Mouse (Mus musculus) B cell, adult 2 months (primary cell): ENCODE measurements around the gene Krt81.

Source experiments
- DNase-seq, 2 experiments: peaks; one replicate each; pipeline ENCODE4 v3.0.0; 2022

Krt81 gene

GRCm38 (mm10) chr15:101463651-101464050 lies at the start of gene Krt81:
TSS of gene Krt81 (minus strand) at chr15:101463751.
- DNase-seq: no peak

- no peak for DNase-seq
Measured at GRCm38 (mm10) chr15:101508247-101508646, 44.7 kb upstream of the Krt81 start.

- DNase-seq: no peak
Measured at GRCm38 (mm10) chr15:101506896-101507758, 43.6 kb upstream of the Krt81 start.

- no peak for DNase-seq
Measured at GRCm38 (mm10) chr15:101497181-101497580, 33.6 kb upstream of the Krt81 start.

- no peak for DNase-seq
Measured at GRCm38 (mm10) chr15:101495266-101495665, 31.7 kb upstream of the Krt81 start.

- no peak for DNase-seq
Measured at GRCm38 (mm10) chr15:101494203-101494602, 30.7 kb upstream of the Krt81 start.

- no peak for DNase-seq
Measured at GRCm38 (mm10) chr15:101493713-101494112, 30.2 kb upstream of the Krt81 start.

GRCm38 (mm10) chr15:101492718-101493117 lies 29.2 kb upstream of the Krt81 start:
- DNase-seq: no peak

GRCm38 (mm10) chr15:101491431-101491830 lies 27.9 kb upstream of the Krt81 start, which contains the start of gene Krt83:
TSS of gene Krt83 (minus strand) at chr15:101491512.
- no peak for DNase-seq

GRCm38 (mm10) chr15:101485911-101486635 lies 22.5 kb upstream of the Krt81 start:
- DNase-seq: no peak

- no peak for DNase-seq
Measured at GRCm38 (mm10) chr15:101484939-101485338, 21.4 kb upstream of the Krt81 start.

GRCm38 (mm10) chr15:101483646-101484045 lies 20.1 kb upstream of the Krt81 start:
- no peak for DNase-seq

- DNase-seq: no peak
Measured at GRCm38 (mm10) chr15:101482056-101482455, 18.5 kb upstream of the Krt81 start.

- DNase-seq: no peak
Measured at GRCm38 (mm10) chr15:101479666-101480060, 16.1 kb upstream of the Krt81 start.

- DNase-seq: peak; percentile 24 to 37
Measured at GRCm38 (mm10) chr15:101479007-101479665, 15.6 kb upstream of the Krt81 start.

GRCm38 (mm10) chr15:101472952-101473528 lies 9.5 kb upstream of the Krt81 start, which contains the start of gene Krt86:
TSS of gene Krt86 (plus strand) at chr15:101473478.
- no peak for DNase-seq

GRCm38 (mm10) chr15:101469093-101469492 lies 5.5 kb upstream of the Krt81 start:
- DNase-seq: no peak

GRCm38 (mm10) chr15:101459283-101459682 lies 4.3 kb downstream of the Krt81 start:
- DNase-seq: no peak

GRCm38 (mm10) chr15:101458361-101458930 lies 5.1 kb downstream of the Krt81 start:
- DNase-seq: no peak

GRCm38 (mm10) chr15:101455891-101456290 lies 7.7 kb downstream of the Krt81 start:
- DNase-seq: no peak

- no peak for DNase-seq
Measured at GRCm38 (mm10) chr15:101455292-101455691, 8.3 kb downstream of the Krt81 start.

- DNase-seq: no peak
Measured at GRCm38 (mm10) chr15:101454774-101455173, 8.8 kb downstream of the Krt81 start.
